Mouse (Mus musculus) kidney, postnatal 14 days (tissue): ENCODE measurements around the gene Kcnip1.
A peak's percentile ranks its signal among the peaks of the same experiment; 100 is the strongest.

Experiments used
- DNase-seq: peaks from one replicate; pipeline ENCODE4 v3.0.0; 2022; ENCODE audit warnings: mixed read lengths

Kcnip1 gene

DNA sequence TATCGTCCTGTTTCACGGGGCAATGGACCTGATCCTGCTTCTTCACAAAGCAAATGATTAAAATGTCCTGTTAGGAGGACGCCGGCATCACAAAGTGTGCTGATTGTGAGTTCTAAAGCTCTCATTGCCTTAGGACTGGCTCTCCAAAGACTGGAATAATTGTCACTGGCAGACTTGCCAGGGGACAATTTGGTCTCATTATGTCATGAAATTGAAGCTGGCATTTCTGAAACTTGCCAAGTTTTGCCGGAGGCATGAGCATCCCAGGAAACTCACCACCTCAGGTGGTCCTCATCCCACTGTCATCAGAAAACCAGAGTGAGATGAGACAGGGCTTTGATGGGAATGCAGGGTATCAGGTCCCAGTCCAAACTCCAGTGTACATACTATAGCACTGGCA, 171.6 kb downstream of the Kcnip1 start:
- DNase-seq, result no peak

GRCm38 (mm10) chr11:33820876-33821275, 172.1 kb downstream of the Kcnip1 start:
- no peak for DNase-seq

DNA sequence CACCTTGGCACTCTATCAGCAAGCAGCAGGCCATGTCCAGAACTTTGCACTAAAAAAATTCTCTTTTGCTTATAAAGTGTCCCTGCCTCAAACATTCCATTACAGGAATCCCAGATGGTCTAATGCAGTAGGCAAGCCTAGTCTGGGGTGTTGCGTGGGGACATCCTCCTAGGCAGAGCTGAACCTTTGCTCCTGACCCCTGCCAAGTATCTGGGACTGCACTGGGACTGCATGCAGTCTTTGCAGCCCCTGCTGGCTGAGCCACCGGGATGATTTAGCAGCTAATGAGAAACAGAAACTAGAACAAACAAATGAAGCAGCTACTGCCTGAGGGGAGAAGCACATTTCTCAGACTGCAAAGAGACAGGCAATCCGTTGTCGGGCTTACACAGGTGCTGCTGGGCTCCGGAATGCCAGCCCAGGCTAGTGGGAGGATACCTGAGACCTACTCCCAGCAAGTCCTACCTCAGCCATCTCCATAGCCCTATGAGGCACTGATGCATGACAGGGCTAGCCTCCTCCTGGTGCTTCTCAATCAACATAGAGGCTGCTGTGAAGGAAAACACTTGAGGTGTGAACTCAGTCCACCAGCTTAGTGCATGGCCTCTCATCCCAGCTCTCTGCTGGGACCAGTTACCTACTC, 174.0 kb downstream of the Kcnip1 start:
- DNase-seq, result no peak

GRCm38 (mm10) chr11:33816020-33816419, 176.9 kb downstream of the Kcnip1 start:
- no peak for DNase-seq

GRCm38 (mm10) chr11:33810105-33810504, 182.8 kb downstream of the Kcnip1 start:
- DNase-seq, result no peak

- DNase-seq, result no peak
Measured at GRCm38 (mm10) chr11:33803093-33803492, 189.9 kb downstream of the Kcnip1 start.

DNA sequence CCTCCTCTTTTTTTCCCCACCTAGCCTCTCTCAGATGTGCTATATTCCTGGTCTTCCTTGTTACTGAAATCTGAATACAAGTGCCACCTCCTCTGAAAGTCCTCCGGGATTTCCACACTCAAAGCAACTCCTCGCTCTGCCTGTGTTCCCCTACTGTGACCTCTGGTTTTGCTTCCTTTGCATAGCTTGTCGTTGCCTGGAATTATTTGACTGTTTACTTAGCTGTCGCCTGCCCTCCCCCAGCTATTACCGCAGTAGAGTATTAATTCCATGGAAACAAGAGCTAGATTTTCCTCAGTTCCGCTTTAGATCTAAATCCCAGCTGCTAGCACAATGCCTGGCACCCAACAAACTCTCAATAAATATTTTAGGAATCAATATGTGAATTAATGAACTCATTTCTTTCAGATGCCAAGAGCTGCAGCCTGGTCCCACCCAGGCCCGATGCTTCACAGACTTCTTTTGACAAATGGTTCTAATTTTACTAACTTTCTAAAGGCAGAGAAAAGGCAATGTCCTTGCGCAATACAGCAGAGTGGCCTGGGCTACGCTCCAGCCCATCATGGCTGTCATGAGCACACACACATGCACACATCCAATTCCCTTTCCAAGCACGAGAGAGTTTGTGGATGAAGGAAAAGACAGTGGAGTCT, 192.4 kb downstream of the Kcnip1 start:
- DNase-seq, result peak; percentile 9

- DNase-seq, result peak; percentile 15
Measured at GRCm38 (mm10) chr11:33799933-33800332, 193.0 kb downstream of the Kcnip1 start.

DNA sequence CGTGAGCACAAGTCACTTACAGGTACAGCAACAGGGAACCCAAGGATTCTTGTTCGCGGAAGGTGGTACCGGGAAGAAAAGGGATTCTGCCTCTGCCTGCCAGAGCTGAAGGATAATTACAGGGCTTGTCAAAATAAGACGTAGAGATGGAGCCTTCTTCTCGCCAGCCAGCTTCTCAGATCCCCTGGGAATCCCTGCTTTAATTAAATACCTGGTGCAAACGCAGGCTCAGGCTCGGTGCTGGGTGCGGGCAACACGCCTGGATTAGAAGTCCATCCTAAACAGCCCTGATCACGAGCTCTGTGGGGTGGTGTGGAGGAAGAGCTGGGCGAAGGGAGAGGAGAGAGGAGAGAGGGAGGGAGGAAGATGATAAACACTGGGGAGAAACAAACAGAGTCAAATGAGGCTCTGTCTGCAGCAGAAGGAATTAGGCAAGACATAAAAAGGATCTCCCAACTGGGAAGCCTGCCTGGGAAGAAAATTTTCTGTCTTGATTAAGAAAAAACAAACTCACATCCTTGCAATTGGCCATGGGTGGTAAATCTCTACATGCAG, 194.8 kb downstream of the Kcnip1 start:
- DNase-seq, result no peak

DNA sequence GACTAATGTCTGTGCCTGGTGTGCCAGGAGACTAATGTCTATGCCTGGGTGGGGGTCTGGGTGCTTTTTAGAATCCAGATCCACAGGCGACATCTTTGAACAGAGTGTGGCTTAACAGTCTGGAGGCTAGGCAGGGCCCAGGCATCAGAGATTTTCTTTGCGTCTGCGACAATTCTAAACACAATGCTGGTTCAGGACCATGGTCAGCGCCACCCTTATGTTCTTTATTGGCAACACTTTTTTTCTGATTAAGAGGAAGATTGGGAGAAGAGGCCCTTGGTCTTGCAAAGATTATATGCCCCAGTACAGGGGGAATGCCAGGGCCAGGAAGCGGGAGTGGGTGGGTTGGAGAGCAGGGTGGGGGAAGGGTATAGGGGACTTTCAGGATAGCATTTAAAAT, 205.6 kb downstream of the Kcnip1 start:
- peak; percentile 57 for DNase-seq

DNA sequence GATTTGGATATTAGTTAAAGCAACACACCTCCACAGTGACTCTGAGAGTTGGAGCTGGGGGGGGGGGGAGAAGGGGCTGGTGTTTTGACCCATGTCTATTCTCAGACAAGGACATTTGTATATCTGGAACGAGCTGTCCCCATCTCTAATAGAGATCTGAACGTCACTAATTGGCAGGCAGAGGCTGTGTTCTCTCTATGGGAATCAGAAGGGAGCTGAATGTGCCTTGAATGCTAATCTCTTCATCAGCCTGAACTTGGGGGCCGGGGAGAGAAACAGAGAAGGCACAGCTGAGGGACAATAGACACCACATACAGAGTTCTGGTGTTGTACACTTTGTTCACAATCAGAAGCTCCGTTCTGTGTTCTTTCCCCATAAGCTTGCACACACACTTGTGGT, 206.4 kb downstream of the Kcnip1 start:
- DNase-seq, result no peak

GRCm38 (mm10) chr11:33781561-33781971, 211.4 kb downstream of the Kcnip1 start:
- no peak for DNase-seq

DNA sequence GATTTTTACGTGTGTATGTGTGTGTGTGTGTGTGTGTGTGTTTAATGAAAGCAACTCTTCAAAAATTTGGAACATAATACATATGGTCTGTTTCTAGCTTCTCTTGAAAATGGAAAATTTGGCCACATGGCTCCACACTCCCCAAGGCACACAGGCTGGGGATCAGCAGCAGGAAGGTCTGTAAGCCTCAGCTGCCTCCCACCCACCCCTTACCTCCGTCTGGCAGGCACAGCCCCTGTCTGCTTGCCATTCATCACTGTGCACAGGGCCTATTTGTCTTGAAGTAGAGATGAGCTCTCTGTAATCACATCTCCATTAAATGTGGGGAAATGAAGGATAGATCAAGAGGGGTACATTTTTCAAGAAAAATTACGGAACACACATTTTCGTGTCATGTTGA, 212.7 kb downstream of the Kcnip1 start:
- DNase-seq, result no peak

- DNase-seq, result no peak
Measured at GRCm38 (mm10) chr11:33772615-33773141, 220.3 kb downstream of the Kcnip1 start.

DNA sequence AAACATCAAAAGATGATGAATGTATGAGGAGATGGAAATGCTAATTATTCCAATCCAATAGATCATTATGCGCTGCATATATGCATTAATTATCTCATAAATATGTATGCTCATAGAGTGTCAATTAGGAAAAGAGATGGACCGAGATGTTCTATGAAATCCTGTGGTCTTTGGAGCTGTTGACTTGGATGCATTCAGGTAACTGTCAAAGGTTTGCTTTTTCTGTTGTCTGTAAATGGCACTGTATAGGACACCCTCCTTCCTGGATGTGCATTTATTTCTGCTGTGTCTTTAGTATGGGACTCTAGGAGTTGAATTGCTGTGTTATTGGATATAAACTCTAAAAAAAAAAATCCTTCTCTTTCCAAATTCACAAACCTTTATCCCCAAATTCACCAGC, 220.9 kb downstream of the Kcnip1 start:
- no peak for DNase-seq

DNA sequence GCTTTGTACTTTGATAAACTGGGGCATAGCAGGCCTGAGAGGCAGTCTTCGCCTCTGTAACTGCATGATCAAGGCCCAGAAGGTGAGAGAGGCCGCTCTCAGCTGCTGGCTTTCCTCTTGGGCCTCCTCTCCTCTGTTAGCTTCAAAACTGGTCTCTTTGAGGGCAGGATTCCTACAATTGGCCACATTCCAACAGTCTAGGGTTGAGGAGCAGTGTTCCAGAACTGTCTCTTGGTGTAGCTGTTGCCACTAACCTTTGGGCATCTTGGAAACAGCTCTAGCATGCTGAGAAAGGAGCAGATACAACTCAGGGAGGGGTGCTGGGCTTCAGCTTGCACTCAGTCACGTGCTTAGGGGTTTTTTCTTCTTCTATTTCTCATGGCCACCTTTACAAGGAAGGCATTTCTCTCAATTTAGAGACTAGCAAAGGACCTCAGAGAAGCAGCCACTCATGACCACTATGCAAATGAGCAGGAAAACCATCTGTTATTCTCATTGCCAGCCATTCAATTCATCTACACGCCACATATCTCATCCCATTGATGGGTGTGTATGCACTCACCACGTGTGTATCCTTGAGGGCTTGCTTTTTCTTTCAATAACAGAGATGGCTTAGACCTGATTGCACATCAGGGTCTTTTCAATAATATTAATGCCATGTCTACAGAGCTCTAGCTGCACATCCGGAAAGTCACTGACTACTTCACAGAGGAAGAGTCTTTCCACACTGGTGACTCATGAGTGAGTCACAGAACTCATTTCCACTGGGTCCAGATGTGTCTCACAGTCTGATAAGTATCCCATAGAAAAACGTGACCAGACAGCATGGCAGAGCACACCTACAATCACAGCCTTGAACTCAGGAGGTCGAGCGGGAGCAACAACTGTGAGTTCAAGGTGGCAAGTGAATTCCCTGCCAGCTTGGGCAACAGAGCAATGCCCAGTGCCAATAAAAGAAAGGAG, 225.7 kb downstream of the Kcnip1 start:
- no peak for DNase-seq

- DNase-seq, result no peak
Measured at GRCm38 (mm10) chr11:33761201-33761755, 231.7 kb downstream of the Kcnip1 start.

DNA sequence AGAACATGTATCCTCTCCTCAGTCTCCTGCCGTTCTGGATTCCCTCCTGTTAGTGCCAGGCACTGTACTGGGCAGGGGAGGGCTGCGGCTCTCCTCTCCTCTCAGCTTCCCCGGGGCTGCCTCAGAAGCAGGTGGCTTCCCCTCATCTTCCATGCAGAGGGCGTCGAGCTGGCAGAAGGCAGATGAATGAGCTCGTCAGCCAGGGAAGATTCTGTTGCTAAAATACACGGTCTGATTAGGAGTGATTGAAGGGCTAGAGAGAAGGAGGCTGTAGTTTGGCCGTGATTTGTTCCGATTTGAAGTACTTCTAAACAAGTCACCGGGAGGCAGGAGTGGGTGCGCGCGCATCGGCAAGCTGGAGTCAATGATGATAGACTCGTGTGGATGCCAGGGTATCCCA, 236.3 kb downstream of the Kcnip1 start:
- DNase-seq, result no peak

DNA sequence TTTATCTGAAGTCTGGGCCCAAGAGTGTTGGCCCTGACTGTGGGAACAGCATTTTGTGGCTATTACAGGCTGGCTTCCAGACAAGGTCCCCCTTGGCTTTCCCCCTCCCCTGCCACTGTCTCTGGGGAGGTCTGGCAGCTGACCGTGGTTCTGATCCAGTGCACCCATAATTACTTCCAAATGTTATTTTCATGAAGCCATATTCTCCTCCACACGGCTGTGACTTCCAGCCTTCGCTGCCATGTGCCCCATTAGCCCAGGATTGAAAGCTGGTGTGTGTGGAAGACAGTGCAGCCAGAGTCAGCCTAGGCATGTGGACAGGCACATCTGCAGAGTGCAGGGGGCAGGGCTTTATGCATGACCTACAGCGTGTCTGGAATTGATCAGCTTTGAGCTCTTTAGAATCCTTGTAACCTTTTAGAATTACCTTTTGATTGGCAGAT, 240.5 kb downstream of the Kcnip1 start:
- DNase-seq, result no peak

- no peak for DNase-seq
Measured at GRCm38 (mm10) chr11:33751503-33751902, 241.4 kb downstream of the Kcnip1 start.

- no peak for DNase-seq
Measured at GRCm38 (mm10) chr11:33749979-33750378, 243.0 kb downstream of the Kcnip1 start.

GRCm38 (mm10) chr11:33749408-33749807, 243.5 kb downstream of the Kcnip1 start:
- DNase-seq, result no peak

- DNase-seq, result no peak
Measured at GRCm38 (mm10) chr11:33748754-33749153, 244.2 kb downstream of the Kcnip1 start.
